Mouse (Mus musculus): Measurements from ENCODE around the gene Lrp5.

Lrp5 gene

DNA sequence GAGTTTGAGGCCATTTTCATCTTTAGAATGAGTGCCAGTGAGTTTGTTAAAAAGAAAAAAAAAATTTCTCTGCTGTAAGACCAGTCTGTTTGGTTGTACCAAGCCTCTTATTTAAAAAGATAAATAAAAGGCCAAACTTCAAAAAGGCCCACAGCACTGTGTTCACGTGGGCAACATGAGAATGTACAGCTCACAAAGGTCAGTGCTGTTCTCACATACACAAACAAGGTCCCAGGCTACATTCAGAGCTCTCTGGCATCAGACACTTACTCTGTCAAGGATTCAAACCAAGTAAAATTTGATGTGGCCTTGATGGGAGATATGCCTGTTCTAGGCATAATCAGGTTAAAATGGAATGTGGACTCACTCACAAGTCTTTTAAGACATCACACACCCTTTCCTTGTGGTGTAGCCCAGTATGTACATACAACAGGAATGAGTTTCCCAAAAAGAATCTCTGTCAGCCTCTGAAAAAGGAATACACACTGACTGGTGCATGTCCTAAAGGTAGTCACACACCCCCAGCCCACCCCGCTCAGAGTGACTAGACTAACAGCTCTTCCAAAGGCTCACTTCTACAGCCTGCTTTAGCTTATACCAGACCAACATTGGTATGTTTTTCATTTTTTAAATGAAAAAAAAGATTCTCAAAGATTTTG, 130.1 kb downstream of the Lrp5 start:
- DNase-seq (ENCODE audit: low spot score in 2 of 2), result no peak

DNA sequence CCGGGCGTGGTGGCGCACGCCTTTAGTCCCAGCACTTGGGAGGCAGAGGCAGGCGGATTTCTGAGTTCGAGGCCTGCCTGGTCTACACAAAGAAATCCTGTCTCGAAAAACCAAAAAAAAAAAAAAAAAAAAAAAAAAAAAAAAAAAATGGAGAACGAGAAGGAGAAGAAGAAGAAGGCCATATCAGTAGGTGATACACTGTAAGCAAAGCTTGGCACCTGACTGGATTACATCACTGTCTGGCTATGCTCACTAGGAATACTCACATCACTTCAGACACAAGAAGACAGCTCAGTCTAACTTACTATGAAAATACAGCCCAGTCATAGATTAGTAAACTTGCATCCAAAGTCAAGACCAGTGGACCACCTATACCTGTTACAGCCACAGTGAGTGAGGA, 131.6 kb downstream of the Lrp5 start:
- no peak for DNase-seq (ENCODE audit: low spot score in 2 of 2)

DNA sequence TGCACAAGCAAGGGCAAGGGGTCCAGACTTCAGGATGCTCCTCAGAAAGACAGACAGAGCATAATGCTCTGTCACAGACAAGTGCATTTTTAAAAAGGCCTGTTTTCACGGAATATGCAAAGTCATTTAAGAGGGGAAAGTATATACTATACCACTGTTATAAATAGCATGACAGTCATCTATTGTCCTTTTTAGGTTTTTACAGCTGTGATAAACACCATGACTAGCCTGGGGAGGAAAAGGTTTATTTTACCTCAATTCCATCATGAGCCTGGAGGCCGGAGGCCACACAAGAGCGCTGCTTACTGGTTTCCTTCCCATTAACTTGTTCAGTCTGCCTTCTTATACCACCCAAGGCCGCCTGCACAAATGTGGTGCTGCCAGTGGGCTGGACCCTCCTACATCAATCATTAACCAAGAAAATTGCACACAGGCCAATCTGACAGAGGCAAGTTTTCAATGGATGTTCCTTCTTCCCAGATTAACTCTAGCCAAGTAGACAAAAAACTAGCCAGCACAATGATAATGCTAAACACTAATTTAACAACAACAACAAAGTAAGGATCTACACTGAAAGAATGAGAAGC, 134.7 kb downstream of the Lrp5 start:
- no peak for DNase-seq (ENCODE audit: low spot score in 2 of 2)

DNA sequence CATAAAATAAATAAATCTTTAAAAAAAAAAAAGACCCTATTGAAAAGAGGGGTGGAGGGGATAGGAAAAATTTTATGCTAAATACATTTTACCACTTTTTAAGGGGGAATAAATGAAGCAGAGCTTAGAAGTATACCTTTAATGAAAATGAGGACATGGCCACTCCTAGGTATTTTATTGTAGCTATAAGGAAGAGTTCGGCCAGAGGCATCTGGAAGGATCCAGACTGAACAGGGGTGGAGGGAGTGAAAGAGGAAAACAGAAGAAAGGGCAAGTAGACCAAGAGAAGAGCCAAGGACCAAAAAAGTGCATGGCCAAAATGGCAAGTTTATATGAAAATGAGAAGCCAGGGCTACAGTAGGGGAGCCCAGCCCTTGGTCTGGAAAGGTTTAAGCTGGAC, 136.3 kb downstream of the Lrp5 start:
- DNase-seq (ENCODE audit: low spot score in 2 of 2), result no peak

DNA sequence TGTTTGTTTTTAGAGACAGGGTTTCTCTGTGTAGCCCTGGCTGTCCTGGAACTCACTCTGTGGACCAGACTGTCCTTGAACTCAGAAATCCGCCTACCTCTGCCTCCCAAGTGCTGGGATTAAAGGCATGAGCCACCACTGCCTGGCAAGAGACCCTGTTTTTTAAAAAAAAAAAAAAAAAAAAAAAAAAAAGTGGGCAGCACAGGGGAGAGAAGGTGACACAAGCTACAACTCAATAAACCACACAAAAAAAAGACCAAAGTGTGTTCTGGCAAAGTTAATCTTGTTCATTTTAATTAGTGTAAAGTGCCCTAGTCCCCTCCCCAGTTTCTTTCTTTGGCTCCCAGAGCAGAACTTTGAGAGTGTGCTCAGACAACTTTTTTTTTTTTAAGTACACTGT, 137.1 kb downstream of the Lrp5 start:
- DNase-seq (ENCODE audit: low spot score in 2 of 2), result no peak

DNA sequence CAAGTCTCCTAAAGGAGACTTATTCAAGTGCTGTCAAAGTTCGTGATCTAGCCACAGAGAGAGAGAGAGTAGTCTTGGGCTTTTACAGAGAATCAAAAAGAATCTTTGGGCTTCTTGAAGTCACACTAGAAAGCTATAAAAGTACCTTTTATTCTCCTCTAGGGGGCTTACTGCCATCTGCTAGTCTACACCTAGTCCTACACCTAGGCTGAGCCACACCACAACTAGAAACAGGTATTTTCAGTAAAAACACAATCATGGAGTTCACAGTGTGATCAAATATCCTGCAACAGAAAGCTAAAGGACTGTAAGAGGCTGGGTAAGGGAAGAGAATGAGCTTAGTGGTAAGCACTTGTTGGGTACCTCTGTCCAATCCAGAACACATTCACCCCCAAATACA, 138.1 kb downstream of the Lrp5 start:
- no peak for DNase-seq (ENCODE audit: low spot score in 2 of 2)

DNA sequence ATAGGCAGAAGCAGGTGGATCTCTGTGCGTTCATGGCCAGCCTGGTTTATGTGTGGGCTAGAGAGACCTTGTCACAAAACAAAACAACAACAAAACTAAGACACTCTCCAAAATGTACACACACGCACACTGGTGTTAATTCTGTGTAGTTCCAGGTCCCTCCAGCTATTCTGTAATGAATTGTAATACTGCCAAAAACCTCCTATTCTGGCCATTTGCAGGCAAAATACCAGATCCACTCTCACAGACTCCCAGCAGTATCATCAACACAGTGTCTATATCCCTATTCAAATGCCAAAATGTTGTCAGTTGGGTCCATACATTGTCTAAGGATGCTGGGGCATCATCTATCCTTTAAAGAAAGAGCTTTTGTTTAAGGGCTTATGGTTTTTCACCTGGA, 141.4 kb downstream of the Lrp5 start:
- DNase-seq (ENCODE audit: low spot score in 2 of 2), result no peak

DNA sequence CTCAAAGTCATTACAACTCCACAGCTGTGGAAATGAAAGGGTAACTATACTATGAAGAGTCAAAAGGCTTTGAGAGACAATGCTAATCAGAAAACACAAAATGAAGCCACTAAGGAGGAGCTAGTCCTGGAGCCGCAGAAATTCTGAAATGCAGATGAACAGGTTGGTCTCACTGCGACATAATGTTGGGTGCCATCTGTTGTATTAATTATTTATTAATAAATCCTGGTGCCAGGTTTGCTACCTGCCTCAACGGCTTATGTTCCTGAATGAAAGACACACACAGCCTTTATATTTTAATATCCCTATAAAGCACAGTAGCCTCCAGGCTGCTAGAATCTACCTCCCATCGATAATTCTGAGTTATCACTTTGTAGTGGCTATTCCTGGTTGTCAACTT, 143.8 kb downstream of the Lrp5 start:
- DNase-seq (ENCODE audit: low spot score in 2 of 2), result no peak

DNA sequence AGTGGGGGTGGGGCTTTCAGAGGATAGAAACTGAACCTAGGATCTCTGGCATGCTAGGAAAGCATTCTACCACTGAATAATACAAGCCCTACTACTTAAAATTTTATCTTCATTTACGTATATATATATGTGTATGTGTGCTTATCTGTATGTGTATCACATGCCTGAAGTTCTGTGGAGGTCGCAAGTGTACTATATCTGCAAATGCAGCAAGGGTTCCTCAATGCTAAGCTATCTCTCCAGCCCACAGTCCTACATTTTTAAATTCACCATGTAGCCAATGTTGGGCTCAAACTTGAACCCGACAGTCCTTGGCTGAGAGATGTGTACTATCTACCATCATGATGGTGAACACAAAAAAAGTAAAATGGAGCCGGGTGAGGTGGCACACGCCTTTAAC, 145.4 kb downstream of the Lrp5 start:
- no peak for DNase-seq (ENCODE audit: low spot score in 2 of 2)

DNA sequence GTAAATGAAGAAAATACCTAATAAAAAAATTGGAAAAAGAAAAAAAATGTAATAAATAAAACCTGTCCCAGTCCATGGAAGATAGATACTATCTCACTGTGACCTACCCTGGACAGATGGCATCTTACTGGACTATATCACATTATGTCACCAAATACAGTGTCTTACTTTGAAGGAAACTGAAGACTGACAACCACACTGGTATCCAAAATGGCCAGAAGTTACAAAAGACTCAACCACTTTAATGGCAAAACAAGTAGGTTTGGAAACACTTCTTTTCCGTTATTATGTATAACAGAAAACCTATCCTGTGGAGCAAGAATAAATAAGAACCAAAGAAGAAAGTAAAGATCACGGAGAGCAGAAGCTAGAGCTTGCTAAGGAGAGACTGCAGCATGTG, 146.1 kb downstream of the Lrp5 start:
- no peak for DNase-seq (ENCODE audit: low spot score in 2 of 2)

DNA sequence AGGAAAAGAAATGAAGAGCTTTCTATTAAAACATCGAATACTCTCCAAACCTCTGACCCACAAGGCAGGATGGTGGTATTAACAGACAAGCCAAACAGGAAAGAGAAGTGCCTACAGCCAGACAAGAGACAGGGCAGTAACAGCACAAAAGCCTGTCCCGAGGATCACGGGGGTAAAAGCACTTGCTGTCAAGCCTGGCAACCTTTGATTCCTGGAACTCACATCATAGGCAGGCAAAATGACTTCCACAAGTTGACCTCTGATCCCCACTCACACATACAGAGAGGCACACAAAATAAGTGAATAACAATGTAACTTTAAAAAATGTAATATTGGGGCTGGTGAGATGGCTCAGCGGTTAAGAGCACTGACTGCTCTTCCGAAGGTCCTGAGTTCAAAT, 146.9 kb downstream of the Lrp5 start:
- no peak for DNase-seq (ENCODE audit: low spot score in 2 of 2)

DNA sequence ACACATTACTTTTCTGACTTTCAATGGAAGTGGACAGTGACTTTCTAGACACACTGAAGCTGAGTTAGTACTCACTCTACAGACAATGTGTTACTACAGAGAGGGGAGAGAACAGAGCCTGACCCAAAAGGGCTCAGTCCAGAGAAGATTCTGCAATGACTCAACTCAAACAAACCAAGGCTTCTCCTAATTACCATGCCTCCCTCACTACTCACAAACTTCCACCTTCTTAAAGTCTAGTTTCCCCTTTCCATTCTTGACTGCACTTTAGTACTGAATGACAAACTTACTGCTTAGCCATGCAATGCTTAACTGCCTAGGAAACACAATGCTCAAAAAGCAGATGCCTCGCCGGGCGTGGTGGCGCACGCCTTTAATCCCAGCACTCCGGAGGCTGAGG, 148.7 kb downstream of the Lrp5 start:
- DNase-seq (ENCODE audit: low spot score in 2 of 2), result no peak

DNA sequence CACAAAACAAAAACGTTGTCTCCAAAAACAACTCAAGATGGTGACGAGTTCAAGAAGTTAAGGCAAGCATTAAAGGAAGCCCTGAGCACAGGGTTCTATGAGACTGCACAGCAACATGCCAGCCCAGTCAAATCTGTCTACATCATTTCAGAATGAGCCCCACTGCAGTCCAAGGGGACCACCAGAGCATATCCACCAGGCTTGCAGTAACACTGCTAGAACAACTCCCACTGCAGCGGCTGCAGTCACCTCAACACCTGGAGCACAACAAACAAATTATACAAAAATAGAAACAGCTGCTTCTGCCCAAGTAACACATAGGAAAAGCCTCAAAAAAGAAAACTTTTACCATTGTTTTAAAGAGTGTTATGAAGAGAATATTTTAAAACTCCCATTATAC, 151.4 kb downstream of the Lrp5 start:
- no peak for DNase-seq (ENCODE audit: low spot score in 2 of 2)

Measured in frontal cortex, postnatal 14 days (tissue).